Mouse (Mus musculus) heart, adult 2 months (tissue): ENCODE measurements at regions not wholly inside any gene's neighbourhood (a gene's known extent, or its start where the extent isn't known, plus 50 kb on each side); places are given as distances from the start of the nearest gene placed in this dataset.

ENCODE experiments used
- CTCF ChIP-seq: fragments of 200-600 bp; IDR thresholded peaks from 2 replicates; pipeline ENCODE4 v1.8.1; 2022; ENCODE audit warnings: antibody characterized with exemption, mild to moderate bottlenecking, moderate library complexity
- POLR2A ChIP-seq: fragments of 200-500 bp; IDR thresholded peaks from 2 replicates; pipeline ENCODE4 v1.6.1; 2011; ENCODE audit warnings: mild to moderate bottlenecking, low read depth, low read length, control low read depth; ENCODE audit not compliant: insufficient read depth

DNA sequence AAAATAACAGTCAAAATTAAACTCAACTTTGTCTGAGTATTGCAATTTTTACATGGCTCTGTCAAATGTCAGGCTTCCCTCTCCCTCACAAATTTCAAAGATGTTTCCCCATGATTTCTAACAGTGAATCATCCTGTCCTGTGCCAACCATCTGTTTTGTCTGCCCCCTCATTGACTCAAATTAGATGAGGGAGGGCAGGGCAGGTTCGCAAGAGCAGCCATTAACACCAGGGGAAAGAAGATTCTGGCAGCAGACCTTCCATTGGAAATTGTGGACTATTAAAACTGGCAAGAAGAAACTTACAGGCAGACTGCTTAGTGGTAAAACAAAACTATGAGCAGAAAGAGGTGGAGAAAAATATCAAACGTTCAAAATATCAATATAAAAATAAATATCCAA is 1277.0 kb upstream of the Zeb2 start:
- TF ChIP-seq CTCF (no peak), POLR2A (no peak)
